Mouse (Mus musculus): Measurements from ENCODE around the gene Hdac5. TPM values are rescaled to one million over a fixed set of nuclear protein-coding genes. Genes with fewer than 3 reads are reported as not detected.
A peak's percentile ranks its signal among the peaks of the same experiment; 100 is the strongest.

Gene Hdac5
- total and polyA plus RNA-seq, 2 experiments, result 15.9 to 38.2 TPM

- H3K27ac ChIP-seq (replicated peaks; ENCODE audit: insufficient read depth, low read depth, low read length), result no peak overlapping the region
- peak; percentile 69 for DNase-seq (ENCODE audit: extremely low read depth, low read depth, low spot score)
- no peaks in the 10 kb centered on the region for H3K27me3 ChIP-seq (ENCODE audit: control insufficient read depth, insufficient read depth, low read length)
- no peaks in the 10 kb centered on the region for H3K79me2 ChIP-seq (ENCODE audit: control insufficient read depth, insufficient read depth, low read length)
- H3K36me3 ChIP-seq (ENCODE audit: control insufficient read depth, insufficient read depth, low read length), result no peaks in the 10 kb centered on the region
- peaks cover 7% of the 10 kb centered on the region for H3K4me1 ChIP-seq (ENCODE audit: control insufficient read depth, insufficient read depth, low read length)
- H3K9ac ChIP-seq (ENCODE audit: low read depth, low read length), result no peak overlapping the region
- H3K4me3 ChIP-seq (ENCODE audit: insufficient read depth, low read depth, low read length), result no peak overlapping the region
- TF ChIP-seq CTCF (IDR thresholded peaks at IDR 0.05; ENCODE audit: low read depth, low read length) (peak; percentile 82), POLR2A (IDR thresholded peaks at IDR 0.05; ENCODE audit: extremely low read depth, insufficient read depth, low read length) (no peak)
- 5% methylated on average over 11 of the region's 11 CpGs for WGBS
Observed at GRCm38 (mm10) chr11:102267480-102267879, 37.5 kb upstream of the Hdac5 start.

GRCm38 (mm10) chr11:102266631-102267355 is 36.8 kb upstream of the Hdac5 start:
- no peaks in the 10 kb centered on the region for H3K79me2 ChIP-seq (ENCODE audit: control insufficient read depth, insufficient read depth, low read length)
- TF ChIP-seq CTCF (IDR thresholded peaks at IDR 0.05; ENCODE audit: low read depth, low read length) (no peak; the same call in 1 of the 2 replicates), POLR2A (IDR thresholded peaks at IDR 0.05; ENCODE audit: extremely low read depth, insufficient read depth, low read length) (no peak)
- 82% methylated on average over 8 of the region's 8 CpGs for WGBS
- H3K36me3 ChIP-seq (ENCODE audit: control insufficient read depth, insufficient read depth, low read length), result no peaks in the 10 kb centered on the region
- no peak overlapping the region for H3K9ac ChIP-seq (ENCODE audit: low read depth, low read length)
- H3K27ac ChIP-seq (replicated peaks; ENCODE audit: insufficient read depth, low read depth, low read length), result no peak overlapping the region
- H3K4me3 ChIP-seq (ENCODE audit: insufficient read depth, low read depth, low read length), result no peak overlapping the region
- peaks cover 7% of the 10 kb centered on the region for H3K4me1 ChIP-seq (ENCODE audit: control insufficient read depth, insufficient read depth, low read length)
- no peaks in the 10 kb centered on the region for H3K27me3 ChIP-seq (ENCODE audit: control insufficient read depth, insufficient read depth, low read length)
- no peak for DNase-seq (ENCODE audit: extremely low read depth, low read depth, low spot score)

- no peak overlapping the region for H3K4me3 ChIP-seq (ENCODE audit: insufficient read depth, low read depth, low read length)
- no peaks in the 10 kb centered on the region for H3K36me3 ChIP-seq (ENCODE audit: control insufficient read depth, insufficient read depth, low read length)
- WGBS, result 87% methylated on average over 14 of the region's 14 CpGs
- TF ChIP-seq POLR2A (IDR thresholded peaks at IDR 0.05; ENCODE audit: extremely low read depth, insufficient read depth, low read length) (no peak), CTCF (IDR thresholded peaks at IDR 0.05; ENCODE audit: low read depth, low read length) (no peak)
- H3K9ac ChIP-seq (ENCODE audit: low read depth, low read length), result no peak overlapping the region
- H3K27me3 ChIP-seq (ENCODE audit: control insufficient read depth, insufficient read depth, low read length), result no peaks in the 10 kb centered on the region
- H3K4me1 ChIP-seq (ENCODE audit: control insufficient read depth, insufficient read depth, low read length), result peaks cover 7% of the 10 kb centered on the region
- no peak overlapping the region for H3K27ac ChIP-seq (replicated peaks; ENCODE audit: insufficient read depth, low read depth, low read length)
- H3K79me2 ChIP-seq (ENCODE audit: control insufficient read depth, insufficient read depth, low read length), result no peaks in the 10 kb centered on the region
- DNase-seq (ENCODE audit: extremely low read depth, low read depth, low spot score), result no peak
Observed at GRCm38 (mm10) chr11:102265816-102266215, 35.9 kb upstream of the Hdac5 start.

GRCm38 (mm10) chr11:102263211-102263610 is 33.2 kb upstream of the Hdac5 start:
- Histone ChIP-seq H3K27ac (replicated peaks; ENCODE audit: insufficient read depth, low read depth, low read length) (peak overlapping the region; percentile 22), H3K9ac (ENCODE audit: low read depth, low read length) (no peak overlapping the region), H3K79me2 (ENCODE audit: control insufficient read depth, insufficient read depth, low read length) (no peaks in the 10 kb centered on the region), H3K36me3 (ENCODE audit: control insufficient read depth, insufficient read depth, low read length) (no peaks in the 10 kb centered on the region), H3K4me1 (ENCODE audit: control insufficient read depth, insufficient read depth, low read length) (peaks cover 7% of the 10 kb centered on the region), H3K4me3 (ENCODE audit: insufficient read depth, low read depth, low read length) (no peak overlapping the region), H3K27me3 (ENCODE audit: control insufficient read depth, insufficient read depth, low read length) (no peaks in the 10 kb centered on the region)
- 35% methylated on average over 7 of the region's 7 CpGs for WGBS
- DNase-seq (ENCODE audit: extremely low read depth, low read depth, low spot score), result peak; percentile 89
- TF ChIP-seq POLR2A (IDR thresholded peaks at IDR 0.05; ENCODE audit: extremely low read depth, insufficient read depth, low read length) (no peak), CTCF (IDR thresholded peaks at IDR 0.05; ENCODE audit: low read depth, low read length) (no peak)

GRCm38 (mm10) chr11:102258521-102258920 is 28.6 kb upstream of the Hdac5 start:
- TF ChIP-seq POLR2A (IDR thresholded peaks at IDR 0.05; ENCODE audit: extremely low read depth, insufficient read depth, low read length) (no peak), CTCF (IDR thresholded peaks at IDR 0.05; ENCODE audit: low read depth, low read length) (peak; percentile 37; the same call in 1 of the 2 replicates)
- H3K79me2 ChIP-seq (ENCODE audit: control insufficient read depth, insufficient read depth, low read length), result no peaks in the 10 kb centered on the region
- DNase-seq (ENCODE audit: extremely low read depth, low read depth, low spot score), result no peak
- peaks cover 3% of the 10 kb centered on the region; the same call in 1 of the 2 replicates for H3K4me1 ChIP-seq (ENCODE audit: control insufficient read depth, insufficient read depth, low read length)
- no peaks in the 10 kb centered on the region for H3K36me3 ChIP-seq (ENCODE audit: control insufficient read depth, insufficient read depth, low read length)
- H3K27ac ChIP-seq (replicated peaks; ENCODE audit: insufficient read depth, low read depth, low read length), result no peak overlapping the region
- H3K9ac ChIP-seq (ENCODE audit: low read depth, low read length), result no peak overlapping the region
- no peak overlapping the region for H3K4me3 ChIP-seq (ENCODE audit: insufficient read depth, low read depth, low read length)
- no peaks in the 10 kb centered on the region for H3K27me3 ChIP-seq (ENCODE audit: control insufficient read depth, insufficient read depth, low read length)
- 92% methylated on average over 3 of the region's 3 CpGs for whole genome bisulfite sequencing

GRCm38 (mm10) chr11:102258095-102258494 is 28.1 kb upstream of the Hdac5 start:
- 91% methylated on average over 6 of the region's 6 CpGs for WGBS
- no peak for DNase-seq (ENCODE audit: extremely low read depth, low read depth, low spot score)
- H3K27ac ChIP-seq (replicated peaks; ENCODE audit: insufficient read depth, low read depth, low read length), result no peak overlapping the region
- TF ChIP-seq POLR2A (IDR thresholded peaks at IDR 0.05; ENCODE audit: extremely low read depth, insufficient read depth, low read length) (no peak), CTCF (IDR thresholded peaks at IDR 0.05; ENCODE audit: low read depth, low read length) (no peak)
- no peaks in the 10 kb centered on the region for H3K36me3 ChIP-seq (ENCODE audit: control insufficient read depth, insufficient read depth, low read length)
- H3K79me2 ChIP-seq (ENCODE audit: control insufficient read depth, insufficient read depth, low read length), result no peaks in the 10 kb centered on the region
- H3K9ac ChIP-seq (ENCODE audit: low read depth, low read length), result no peak overlapping the region
- no peak overlapping the region for H3K4me3 ChIP-seq (ENCODE audit: insufficient read depth, low read depth, low read length)
- no peaks in the 10 kb centered on the region for H3K27me3 ChIP-seq (ENCODE audit: control insufficient read depth, insufficient read depth, low read length)
- H3K4me1 ChIP-seq (ENCODE audit: control insufficient read depth, insufficient read depth, low read length), result no peaks in the 10 kb centered on the region

Measured in liver, adult 2 months (tissue).